Comparison of ENCODE assay signal across 8 mouse cellular contexts in genomic region chr12:80260744-80261695, GRCm38 (mm10). TPM values are rescaled to one million over a fixed set of nuclear protein-coding genes. Genes with fewer than 3 reads are reported as not detected.
DNase-seq lines count a peak whose midpoint lies in the region; ATAC-seq lines count a peak whose summit lies in the region.

No protein-coding gene starts in this region.

- no peaks in the 10 kb centered on the region for H3K9me3 ChIP-seq in embryonic facial prominence, embryonic 15.5 days (replicated peaks)
- H3K9me3 ChIP-seq in kidney, embryonic 16.5 days (ENCODE audit: low read length): no peaks in the 10 kb centered on the region

- H3K4me3 ChIP-seq in embryonic facial prominence, embryonic 15.5 days (replicated peaks): peak overlapping the region; percentile 82
- H3K4me3 ChIP-seq in kidney, embryonic 16.5 days (ENCODE audit: low read length): peak overlapping the region; percentile 89

- peak overlapping the region; percentile 84 for H3K4me2 ChIP-seq in embryonic facial prominence, embryonic 15.5 days (replicated peaks)
- H3K4me2 ChIP-seq in kidney, embryonic 16.5 days (replicated peaks; ENCODE audit: low read depth, low read length): peak overlapping the region; percentile 88

- H3K27me3 ChIP-seq in embryonic facial prominence, embryonic 15.5 days: no peaks in the 10 kb centered on the region
- H3K27me3 ChIP-seq in kidney, embryonic 16.5 days (ENCODE audit: insufficient read depth, low read length): no peaks in the 10 kb centered on the region

- H3K36me3 ChIP-seq in embryonic facial prominence, embryonic 15.5 days: no peaks in the 10 kb centered on the region
- no peaks in the 10 kb centered on the region for H3K36me3 ChIP-seq in kidney, embryonic 16.5 days (ENCODE audit: insufficient read depth, low read length)

- ATAC-seq in embryonic facial prominence, embryonic 15.5 days (ENCODE audit: insufficient number of reproducible peaks, low FRiP score, low TSS enrichment, low read depth): no peak
- ATAC-seq in kidney, embryonic 16.5 days (ENCODE audit: low FRiP score, low TSS enrichment): peak; percentile 29; the same call in 1 of the 2 replicates

- peaks cover 30% of the 10 kb centered on the region for H3K4me1 ChIP-seq in embryonic facial prominence, embryonic 15.5 days
- H3K4me1 ChIP-seq in kidney, embryonic 16.5 days (ENCODE audit: insufficient read depth, low read length): peaks cover 30% of the 10 kb centered on the region

- WGBS in embryonic facial prominence, embryonic 15.5 days: 13% methylated on average over 25 of the region's 25 CpGs
- 13% methylated on average over 25 of the region's 25 CpGs for WGBS in kidney, embryonic 16.5 days

- peak overlapping the region; percentile 97 for H3K27ac ChIP-seq in embryonic facial prominence, embryonic 15.5 days (replicated peaks)
- peak overlapping the region; percentile 98 for H3K27ac ChIP-seq in kidney, embryonic 16.5 days (ENCODE audit: low read length)

- peak overlapping the region; percentile 77 for H3K9ac ChIP-seq in embryonic facial prominence, embryonic 15.5 days
- peak overlapping the region; percentile 89 for H3K9ac ChIP-seq in kidney, embryonic 16.5 days (replicated peaks; ENCODE audit: low read length)

- DNase-seq in ovary, adult 18-20 months (ENCODE audit: low spot score): peak; percentile 40
- no peak for DNase-seq in ovary, postnatal 14 days (ENCODE audit: low spot score)
- peak; percentile 64 for DNase-seq in lung, postnatal 14 days
- DNase-seq in adrenal gland, postnatal 10 days: no peak
- DNase-seq in thymus, postnatal 36 days: no peak
- no peak for DNase-seq in cerebellum, adult 9-11 months

RNA-seq across cellular contexts. Expression of gene Actn1, which starts 0.8 kb away (rescaled TPM):
- 35.6 and 35.7 TPM in 2 replicates for polyA plus RNA-seq in embryonic facial prominence, embryonic 15.5 days (2015; fragmentation: Nextera tagmentation; extraction: Ambion mirVana)
- polyA plus RNA-seq in kidney, embryonic 16.5 days (2015; fragmentation: Nextera tagmentation; extraction: Ambion mirVana): 44.8 and 49.2 TPM in 2 replicates
- total RNA-seq in adrenal gland, postnatal 10 days (2021): 10 to 100 TPM; 49.3 to 53.7 TPM

Comparison
In these comparisons a context has a peak if more than half of its experiments do, and no peak if none do; other contexts are left out.
1. DNase-seq: peak in ovary, adult 18-20 months (single experiment) and lung, postnatal 14 days (single experiment); none in ovary, postnatal 14 days (single experiment), adrenal gland, postnatal 10 days (single experiment), thymus, postnatal 36 days (0 of 2) and cerebellum, adult 9-11 months (single experiment).